Mouse (Mus musculus) brain, embryonic 14.5 days (tissue): Measurements from ENCODE around the gene Spag9. TPM values are rescaled to one million over a fixed set of nuclear protein-coding genes. Genes with fewer than 3 reads are reported as not detected.
"Not testable (repeated sequence)": the region's sequence is repeated elsewhere in the genome, so short reads cannot be mapped to it uniquely, and the experiment has no call there.

Source experiments
- DNase-seq: peaks from one replicate; pipeline ENCODE4 v3.0.0-alpha.2; 2011; ENCODE audit warnings: low read depth
- CTCF ChIP-seq: fragments of 200-500 bp; IDR thresholded peaks from 2 replicates; pipeline ENCODE4 v1.5.1; 2012; ENCODE audit warnings: inconsistent platforms, mild to moderate bottlenecking, moderate library complexity, borderline replicate concordance; ENCODE audit not compliant: insufficient read depth, insufficient read length; ENCODE audit errors: extremely low read depth
- POLR2A ChIP-seq: fragments of 200-500 bp; IDR thresholded peaks from 2 replicates; pipeline ENCODE4 v1.6.1; 2012; ENCODE audit warnings: mild to moderate bottlenecking, inconsistent platforms, borderline replicate concordance; ENCODE audit not compliant: poor library complexity, insufficient read depth, insufficient read length, severe bottlenecking; ENCODE audit errors: extremely low read depth
- polyA plus RNA-seq: library from polyadenylated mRNA; depleted of rRNA; stranded (reverse); fragments of >200 nt; gene quantifications from 2 replicates; pipeline ENCODE4 v1.2.3, GENCODE M21; 2012

Spag9 gene
- polyA plus RNA-seq, 1 experiment, result 112 TPM

DNA sequence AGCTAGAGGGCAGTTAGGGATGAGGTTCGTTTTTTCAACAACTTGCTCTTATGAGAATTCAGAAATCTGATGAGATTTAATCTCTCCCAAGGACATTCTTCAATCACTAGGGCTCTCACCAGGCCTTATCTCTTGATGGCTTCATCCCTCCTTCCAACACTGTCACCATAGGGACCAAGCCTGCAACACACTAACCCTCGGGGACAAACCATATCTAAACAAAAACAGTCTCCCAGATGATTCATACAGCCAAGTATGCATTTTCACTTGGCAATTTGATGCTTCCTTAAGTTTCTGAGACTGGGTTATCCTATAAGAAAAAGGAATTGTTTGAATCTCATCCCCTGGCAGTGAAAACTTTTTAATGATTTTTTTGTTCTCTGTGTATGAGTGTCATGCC lies 37.1 kb downstream of the Spag9 start:
- TF ChIP-seq POLR2A, result no peak
- no peak for TF ChIP-seq CTCF
- DNase-seq, result no peak

DNA sequence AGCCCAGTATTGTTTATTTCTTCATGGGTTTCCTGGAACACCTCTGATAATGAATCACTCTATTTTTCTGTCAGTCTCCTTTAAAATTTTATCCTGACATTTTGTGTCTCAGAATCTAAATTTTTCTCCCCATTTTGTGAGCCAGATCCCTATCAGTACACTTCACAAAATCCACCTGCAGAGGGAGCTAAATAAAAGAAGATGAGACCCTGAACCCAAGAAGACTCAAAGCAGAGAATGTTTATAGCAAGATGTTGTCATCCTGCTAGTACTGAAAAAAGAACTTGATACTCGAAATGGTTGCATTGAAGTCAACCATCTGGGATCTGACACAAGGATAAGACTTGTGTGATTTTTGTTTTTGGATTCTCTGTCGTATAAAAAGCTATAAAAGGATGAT lies 40.1 kb downstream of the Spag9 start:
- DNase-seq, result peak; percentile 75
- TF ChIP-seq CTCF (peak; percentile 27; the same call in 1 of the 2 replicates), POLR2A (no peak)

DNA sequence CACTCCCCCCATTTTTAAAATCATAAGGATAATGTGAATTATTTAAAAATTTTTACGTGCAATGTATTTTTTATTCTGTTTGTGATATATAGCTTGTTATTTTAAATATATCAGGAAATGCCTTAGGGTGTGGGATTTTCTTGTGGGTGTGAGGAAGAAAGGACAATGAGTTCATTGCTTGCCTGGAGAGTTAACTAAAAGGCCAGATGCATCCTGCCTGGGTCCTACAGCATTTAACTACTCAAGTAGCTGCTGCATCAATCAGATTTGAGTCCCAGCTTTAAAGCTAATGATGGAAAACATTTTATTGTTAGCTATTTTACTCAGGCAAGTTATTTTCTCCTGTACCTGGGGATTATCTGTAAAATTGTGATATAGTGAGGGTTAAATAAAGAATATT lies 45.6 kb downstream of the Spag9 start:
- no peak for TF ChIP-seq CTCF
- no peak for TF ChIP-seq POLR2A

DNA sequence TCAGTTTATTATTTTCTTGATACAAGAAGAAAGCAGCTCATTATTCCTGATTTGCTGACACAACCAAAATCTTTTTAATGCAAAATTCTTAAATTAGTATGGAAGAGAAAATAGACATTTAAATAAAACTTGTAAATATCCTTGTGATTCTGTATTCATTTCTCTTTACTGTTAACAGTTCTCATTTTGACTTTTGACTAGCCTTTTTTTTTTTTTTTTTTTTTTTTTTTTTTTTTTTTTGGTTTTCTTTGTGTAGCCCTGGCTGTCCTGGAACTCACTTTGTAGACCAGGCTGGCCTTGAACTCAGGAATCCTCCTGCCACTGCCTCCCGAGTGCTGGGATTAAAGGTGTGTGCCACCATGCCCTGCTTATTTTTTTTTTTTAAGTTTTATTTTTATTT lies 46.4 kb downstream of the Spag9 start:
- DNase-seq, result not testable (repeated sequence)

More for the DNA sequence above, 45.6 kb downstream of the Spag9 start:
- DNase-seq, result peak; percentile 38

DNA sequence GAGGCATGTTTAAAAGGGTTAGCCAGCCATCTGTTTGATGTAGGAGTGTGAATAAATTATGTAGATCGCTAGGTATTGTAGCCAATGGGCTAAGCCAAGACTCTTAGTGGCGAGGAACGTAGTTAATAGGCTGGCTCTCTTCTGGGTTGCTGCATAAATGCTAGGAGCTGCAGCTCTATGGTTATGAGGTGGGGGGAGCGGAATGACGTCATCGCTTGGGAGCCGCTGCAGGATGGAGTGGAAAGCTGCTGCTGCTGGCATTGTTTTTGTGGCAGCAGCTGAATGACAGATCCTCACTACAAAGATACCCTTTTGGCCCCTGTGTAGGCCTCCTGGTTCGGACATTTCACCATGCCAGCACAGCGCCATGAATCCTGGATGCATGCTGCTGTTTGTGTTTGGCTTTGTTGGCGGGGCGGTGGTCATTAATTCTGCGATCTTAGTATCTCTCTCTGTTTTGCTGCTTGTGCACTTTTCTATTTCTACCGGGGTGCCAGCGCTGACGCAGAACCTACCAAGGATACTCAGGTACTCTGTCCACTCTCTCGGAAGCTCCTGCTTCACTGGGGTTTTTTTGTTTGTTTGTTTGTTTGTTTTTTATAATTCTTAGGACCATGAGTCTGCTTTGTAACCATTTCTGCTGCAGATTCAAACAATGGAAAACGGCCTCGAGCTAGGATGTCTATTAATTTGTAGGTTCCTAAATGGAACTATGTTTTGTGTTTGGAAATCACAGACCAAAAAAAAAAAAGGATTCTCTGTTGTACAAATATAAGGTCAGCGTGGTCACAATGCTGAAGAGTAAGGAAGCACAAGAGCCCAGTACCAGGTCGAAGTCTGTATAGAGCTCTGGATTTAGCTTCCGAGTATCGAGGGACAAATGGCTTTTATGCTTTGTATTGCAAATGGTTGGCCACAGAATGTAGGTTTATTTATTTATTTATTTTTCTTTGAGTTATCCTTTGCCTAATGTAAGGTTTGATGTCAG lies 48.4 kb downstream of the Spag9 start:
- TF ChIP-seq CTCF (no peak), POLR2A (peak; percentile 73; the same call in 1 of the 2 replicates)
- DNase-seq, result peak; percentile 100

DNA sequence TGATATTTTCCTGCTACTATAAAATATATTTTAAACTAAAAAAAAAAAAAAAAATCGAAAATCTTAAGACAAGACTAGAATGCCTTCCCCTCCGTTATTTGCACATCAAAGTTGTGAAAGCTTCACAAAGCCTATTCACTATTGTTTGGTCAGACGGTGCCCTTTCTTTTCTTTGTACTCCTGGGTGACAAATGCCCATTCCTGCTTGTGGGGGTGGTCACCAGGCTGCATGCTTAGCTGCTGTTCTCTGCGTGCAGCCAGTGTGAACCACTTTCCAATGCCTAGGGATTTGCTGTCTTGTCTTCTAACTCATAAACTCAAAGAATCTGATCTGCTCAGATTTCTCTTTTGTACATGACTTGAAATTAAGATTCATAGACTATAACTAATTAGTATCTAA lies 49.1 kb downstream of the Spag9 start:
- peak; percentile 93 for DNase-seq
- TF ChIP-seq CTCF (no peak), POLR2A (no peak)

DNA sequence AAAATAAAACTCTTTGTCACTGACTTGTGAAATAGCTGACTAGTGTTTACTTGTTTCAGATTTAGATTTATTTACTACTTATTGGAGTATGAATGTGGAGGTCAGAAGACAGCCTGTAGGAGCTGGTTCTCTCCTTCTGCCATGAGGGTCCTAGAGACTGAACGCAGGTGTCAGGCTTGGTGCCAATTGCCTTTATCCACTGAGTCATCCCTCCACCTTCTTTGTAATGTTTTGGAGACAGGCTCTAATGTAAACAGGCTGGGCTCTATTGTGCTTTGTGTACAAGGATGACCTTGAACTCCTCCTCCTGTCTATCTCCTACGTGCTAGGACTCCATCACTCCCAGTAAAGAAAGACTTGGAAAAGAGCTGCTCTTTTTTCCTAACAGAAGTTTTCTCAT lies 51.4 kb downstream of the Spag9 start:
- DNase-seq, result peak; percentile 33

DNA sequence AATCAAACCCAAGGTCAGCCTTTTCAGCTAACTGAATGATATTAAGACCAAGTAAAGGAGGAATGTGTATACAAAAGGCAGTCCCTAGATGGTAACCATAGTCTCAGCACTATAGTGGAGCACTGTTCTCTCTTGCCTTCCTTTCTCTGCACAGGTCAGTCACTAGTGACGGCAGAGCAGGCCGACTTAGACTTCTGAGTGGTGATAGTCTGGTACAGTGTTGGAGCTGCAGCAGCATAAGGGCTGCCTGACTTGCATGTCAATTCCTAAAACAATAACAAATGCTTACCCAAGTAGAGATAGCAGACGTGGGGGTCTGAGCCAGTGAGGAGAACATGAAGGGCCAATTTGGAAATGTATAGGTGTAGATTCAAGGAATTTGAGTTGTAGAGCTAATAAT lies 58.3 kb downstream of the Spag9 start:
- TF ChIP-seq CTCF (no peak), POLR2A (no peak)
- peak; percentile 58 for DNase-seq

More for the DNA sequence above, 51.4 kb downstream of the Spag9 start:
- TF ChIP-seq POLR2A (no peak), CTCF (no peak)

DNA sequence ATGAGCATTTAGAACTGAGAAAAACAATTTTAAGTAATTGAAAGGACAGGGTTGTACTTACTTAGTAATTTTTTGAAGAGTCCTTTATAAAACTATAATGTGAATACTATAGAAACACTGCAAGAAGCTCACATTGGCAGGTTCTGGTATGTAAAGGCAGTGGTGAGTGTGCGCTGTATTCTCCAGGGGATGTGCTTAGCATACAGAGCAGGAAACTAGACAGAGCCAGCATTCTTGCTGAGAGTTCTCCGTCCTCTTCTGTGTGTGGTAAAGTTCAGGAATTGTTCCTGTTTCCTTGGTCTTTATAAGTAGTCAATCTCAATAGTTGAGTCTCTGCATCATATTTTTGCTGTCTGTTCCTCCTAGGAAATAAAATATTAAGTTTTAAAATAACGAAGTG lies 59.0 kb downstream of the Spag9 start:
- TF ChIP-seq CTCF (no peak), POLR2A (no peak)
- peak; percentile 78 for DNase-seq

DNA sequence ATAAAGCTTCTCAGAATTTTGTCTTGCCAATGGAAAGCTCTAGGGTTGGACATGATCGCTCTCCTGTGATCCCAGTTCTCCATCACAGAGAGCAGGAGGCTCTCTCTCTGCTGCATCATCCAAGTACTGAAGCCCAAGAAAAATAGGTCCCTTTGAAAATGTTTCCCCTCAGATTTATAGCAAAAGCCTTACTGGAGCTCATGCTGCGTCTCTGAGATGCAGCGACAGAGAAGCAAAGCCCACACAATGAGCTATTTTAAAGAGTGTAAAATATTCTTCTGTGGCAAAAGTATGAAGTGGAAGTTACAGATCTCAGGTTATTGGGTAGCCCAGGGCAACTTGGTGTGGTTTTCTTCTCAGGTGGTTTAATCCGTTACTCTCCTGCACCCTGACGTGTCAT lies 68.0 kb downstream of the Spag9 start:
- TF ChIP-seq POLR2A, result no peak
- TF ChIP-seq CTCF, result no peak

DNA sequence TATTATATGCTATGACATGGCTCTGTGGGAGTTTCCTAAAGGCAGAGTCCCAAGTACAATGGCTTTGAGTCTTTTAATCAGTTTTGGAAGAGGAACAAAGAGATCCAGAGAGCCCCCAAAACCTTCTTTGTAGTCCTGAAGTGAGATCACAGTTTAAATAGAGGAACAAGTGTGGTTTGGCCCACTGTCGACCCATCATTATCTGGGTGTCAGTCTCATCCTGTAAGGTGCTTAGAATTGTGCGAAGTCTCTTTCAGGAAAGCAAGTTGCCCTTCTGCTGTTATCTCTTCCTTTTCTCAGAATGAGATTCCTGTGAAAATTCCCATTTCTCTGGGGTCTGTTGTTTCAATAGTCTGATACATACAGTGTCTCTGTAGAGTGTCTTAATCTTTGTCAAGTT lies 74.6 kb downstream of the Spag9 start:
- TF ChIP-seq POLR2A, result no peak
- no peak for TF ChIP-seq CTCF
- DNase-seq, result no peak

More for the DNA sequence above, 68.0 kb downstream of the Spag9 start:
- DNase-seq, result no peak

DNA sequence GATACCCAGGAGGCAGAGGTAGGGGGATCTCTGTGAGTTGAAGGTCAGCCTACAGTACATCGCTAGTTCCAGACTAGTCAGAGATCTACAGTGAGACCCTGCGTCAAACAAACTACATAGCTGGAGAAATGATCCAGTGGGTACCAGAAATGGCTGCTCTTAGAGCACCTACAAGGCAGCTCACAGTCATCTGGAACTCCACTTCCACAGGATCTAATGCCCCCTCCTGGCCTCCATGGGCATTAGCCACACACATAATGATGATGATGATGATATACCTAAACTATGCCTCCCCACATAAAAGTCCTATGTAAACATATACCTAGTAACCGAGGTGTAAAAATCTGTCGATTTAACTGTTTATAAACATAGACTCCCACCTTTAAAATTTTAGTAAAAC lies 77.4 kb downstream of the Spag9 start:
- no peak for TF ChIP-seq POLR2A
- peak; percentile 36; the same call in 1 of the 2 replicates for TF ChIP-seq CTCF
- peak; percentile 48 for DNase-seq

DNA sequence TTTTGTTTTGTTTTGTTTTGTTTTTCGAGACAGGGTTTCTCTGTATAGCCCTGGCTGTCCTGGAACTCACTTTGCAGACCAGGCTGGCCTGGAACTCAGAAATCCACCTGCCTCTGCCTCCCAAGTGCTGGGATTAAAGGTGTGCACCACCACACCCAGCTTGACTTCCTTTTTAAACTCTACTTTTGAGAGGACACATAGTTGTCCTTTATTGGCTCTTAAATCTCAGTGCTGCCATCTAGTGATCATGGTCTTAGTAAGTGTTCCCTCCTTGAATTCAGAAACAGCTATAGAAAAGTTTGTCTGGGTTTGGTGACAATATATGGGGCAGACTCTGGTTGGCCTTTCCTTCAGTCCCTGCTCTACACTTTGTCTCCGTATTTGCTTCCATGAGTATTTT lies 91.1 kb downstream of the Spag9 start:
- peak; percentile 89 for DNase-seq

DNA sequence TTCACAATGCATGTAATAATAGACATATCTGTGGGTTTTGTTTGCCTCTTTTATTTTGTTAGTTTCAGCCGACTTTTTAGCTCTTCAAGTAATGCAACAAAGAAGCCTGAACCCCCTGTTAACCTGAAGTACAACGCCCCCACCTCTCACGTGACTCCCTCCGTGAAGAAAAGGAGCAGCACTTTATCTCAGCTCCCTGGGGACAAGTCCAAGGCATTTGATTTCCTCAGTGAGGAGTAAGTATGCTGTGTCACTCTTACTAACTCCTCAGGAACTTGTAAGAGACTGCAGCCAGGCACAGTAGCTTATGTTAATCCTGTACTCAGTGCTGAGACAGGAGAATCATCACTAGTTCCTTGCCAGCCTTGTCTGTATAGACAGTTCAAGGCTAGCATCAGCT lies 94.6 kb downstream of the Spag9 start:
- no peak for DNase-seq
- TF ChIP-seq CTCF (no peak), POLR2A (no peak)

DNA sequence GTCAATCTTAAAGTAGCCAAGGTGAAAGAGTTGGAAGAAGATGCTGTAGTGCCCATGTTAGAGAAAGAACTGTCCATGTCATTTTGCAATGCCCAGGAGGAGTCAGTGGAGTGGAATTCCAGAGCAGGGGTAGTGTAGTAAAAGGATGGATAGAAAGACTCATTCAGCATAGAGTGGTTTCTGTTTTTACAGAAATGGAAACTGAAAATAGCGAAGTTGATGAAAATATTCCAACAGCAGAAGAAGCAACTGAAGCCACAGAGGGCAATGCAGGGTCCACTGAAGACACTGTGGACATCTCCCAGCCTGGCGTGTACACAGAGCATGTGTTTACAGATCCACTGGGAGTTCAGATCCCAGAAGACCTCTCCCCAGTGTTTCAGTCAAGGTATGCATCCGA lies 101.6 kb downstream of the Spag9 start:
- TF ChIP-seq CTCF (no peak), POLR2A (no peak)
- no peak for DNase-seq

DNA sequence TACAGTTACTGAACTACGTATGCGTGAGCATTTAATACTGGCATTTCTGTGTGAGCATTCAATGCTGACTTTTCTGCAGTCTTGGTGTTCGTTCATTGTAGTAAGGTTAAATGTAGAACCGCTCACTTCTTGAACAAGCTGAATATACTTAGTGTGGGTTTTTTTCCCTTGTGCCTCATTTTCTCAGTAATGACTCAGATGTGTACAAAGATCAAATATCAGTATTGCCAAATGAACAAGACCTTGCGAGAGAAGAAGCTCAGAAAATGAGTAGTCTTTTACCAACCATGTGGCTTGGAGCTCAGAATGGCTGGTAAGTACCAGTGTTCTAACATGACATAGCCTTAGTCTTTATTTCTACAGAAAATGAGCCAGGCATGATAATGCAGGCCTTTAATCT lies 102.9 kb downstream of the Spag9 start:
- DNase-seq, result no peak
- TF ChIP-seq POLR2A (no peak), CTCF (no peak)
